Mouse (Mus musculus): ENCODE measurements at regions not wholly inside any gene's neighbourhood (a gene's known extent, or its start where the extent isn't known, plus 50 kb on each side); places are given as distances from the start of the nearest gene placed in this dataset.

GRCm38 (mm10) chr14:61774171-61774570 is 166.9 kb downstream of the Kcnrg start:
- TF ChIP-seq ZNF384 (IDR thresholded peaks at IDR 0.05; ENCODE audit: low read depth, low read length) (no peak), HCFC1 (IDR thresholded peaks at IDR 0.05; ENCODE audit: borderline replicate concordance, insufficient read depth, low read length) (no peak), ZC3H11A (IDR thresholded peaks at IDR 0.05; ENCODE audit: borderline replicate concordance, low read depth, low read length) (no peak), CHD2 (IDR thresholded peaks at IDR 0.05; ENCODE audit: low read depth, low read length) (no peak), MAFK (IDR thresholded peaks at IDR 0.05; ENCODE audit: insufficient read depth, low read depth, low read length) (no peak)
- H3K36me3 ChIP-seq (ENCODE audit: control insufficient read depth, insufficient read depth, low read length, poor library complexity, severe bottlenecking), result no peaks in the 10 kb centered on the region
- H3K9me3 ChIP-seq (ENCODE audit: control insufficient read depth, insufficient read depth, low read depth, low read length), result no peaks in the 10 kb centered on the region
- DNase-seq (ENCODE audit: low read depth, low spot score), result no peak
- H3K4me3 ChIP-seq (ENCODE audit: insufficient read depth in 1 of 2, low read depth in 1 of 2, low read length in 2 of 2, poor library complexity in 1 of 2, severe bottlenecking in 1 of 2), result no peak overlapping the region
- in situ Hi-C loops (cut with MboI; ENCODE audit: low sequenced_read_pairs in 2 of 2, unreplicated experiment in 2 of 2), result no loop called here
- no peaks in the 10 kb centered on the region for H3K4me1 ChIP-seq (ENCODE audit: control insufficient read depth in 2 of 2, insufficient read depth in 2 of 2, low read length in 2 of 2, poor library complexity in 1 of 2)
- no peak overlapping the region for H3K27ac ChIP-seq (ENCODE audit: insufficient read depth, low read depth, low read length, poor library complexity, severe bottlenecking)
- no peak overlapping the region for H3K9ac ChIP-seq (ENCODE audit: insufficient read depth, low read depth, low read length, poor library complexity, severe bottlenecking)

GRCm38 (mm10) chr14:61778618-61779017 is 171.4 kb downstream of the Kcnrg start:
- Histone ChIP-seq H3K4me3 (ENCODE audit: insufficient read depth in 1 of 2, low read depth in 1 of 2, low read length in 2 of 2, poor library complexity in 1 of 2, severe bottlenecking in 1 of 2) (no peak overlapping the region), H3K36me3 (ENCODE audit: control insufficient read depth, insufficient read depth, low read length, poor library complexity, severe bottlenecking) (no peaks in the 10 kb centered on the region), H3K4me1 (ENCODE audit: control insufficient read depth in 2 of 2, insufficient read depth in 2 of 2, low read length in 2 of 2, poor library complexity in 1 of 2) (no peaks in the 10 kb centered on the region), H3K9ac (ENCODE audit: insufficient read depth, low read depth, low read length, poor library complexity, severe bottlenecking) (no peak overlapping the region), H3K27ac (ENCODE audit: insufficient read depth, low read depth, low read length, poor library complexity, severe bottlenecking) (no peak overlapping the region), H3K9me3 (ENCODE audit: control insufficient read depth, insufficient read depth, low read depth, low read length) (no peaks in the 10 kb centered on the region)
- in situ Hi-C loops (cut with MboI; ENCODE audit: low sequenced_read_pairs in 2 of 2, unreplicated experiment in 2 of 2), result no loop called here
- no peak for DNase-seq (ENCODE audit: low read depth, low spot score)
- TF ChIP-seq HCFC1 (IDR thresholded peaks at IDR 0.05; ENCODE audit: borderline replicate concordance, insufficient read depth, low read length) (no peak), MAFK (IDR thresholded peaks at IDR 0.05; ENCODE audit: insufficient read depth, low read depth, low read length) (no peak), ZC3H11A (IDR thresholded peaks at IDR 0.05; ENCODE audit: borderline replicate concordance, low read depth, low read length) (no peak), ZNF384 (IDR thresholded peaks at IDR 0.05; ENCODE audit: low read depth, low read length) (no peak), CHD2 (IDR thresholded peaks at IDR 0.05; ENCODE audit: low read depth, low read length) (no peak)

- H3K9ac ChIP-seq (ENCODE audit: insufficient read depth, low read depth, low read length, poor library complexity, severe bottlenecking), result no peak overlapping the region
- no peak for TF ChIP-seq CHD2 (IDR thresholded peaks at IDR 0.05; ENCODE audit: low read depth, low read length)
- H3K36me3 ChIP-seq (ENCODE audit: control insufficient read depth, insufficient read depth, low read length, poor library complexity, severe bottlenecking), result no peaks in the 10 kb centered on the region
- no peaks in the 10 kb centered on the region for H3K4me1 ChIP-seq (ENCODE audit: control insufficient read depth in 2 of 2, insufficient read depth in 2 of 2, low read length in 2 of 2, poor library complexity in 1 of 2)
- DNase-seq (ENCODE audit: low read depth, low spot score), result no peak
- H3K4me3 ChIP-seq (ENCODE audit: insufficient read depth in 1 of 2, low read depth in 1 of 2, low read length in 2 of 2, poor library complexity in 1 of 2, severe bottlenecking in 1 of 2), result no peak overlapping the region
- no peaks in the 10 kb centered on the region for H3K9me3 ChIP-seq (ENCODE audit: control insufficient read depth, insufficient read depth, low read depth, low read length)
- in situ Hi-C loops (cut with MboI; ENCODE audit: low sequenced_read_pairs in 2 of 2, unreplicated experiment in 2 of 2), result no loop called here
- no peak overlapping the region for H3K27ac ChIP-seq (ENCODE audit: insufficient read depth, low read depth, low read length, poor library complexity, severe bottlenecking)
Measured at GRCm38 (mm10) chr14:61783206-61783605, 175.9 kb downstream of the Kcnrg start.

GRCm38 (mm10) chr14:61784609-61785008 is 177.4 kb downstream of the Kcnrg start:
- TF ChIP-seq ZNF384 (IDR thresholded peaks at IDR 0.05; ENCODE audit: low read depth, low read length), result no peak
- no peak for TF ChIP-seq ZC3H11A (IDR thresholded peaks at IDR 0.05; ENCODE audit: borderline replicate concordance, low read depth, low read length)
- no peak for TF ChIP-seq CHD2 (IDR thresholded peaks at IDR 0.05; ENCODE audit: low read depth, low read length)
- no peak for TF ChIP-seq MAFK (IDR thresholded peaks at IDR 0.05; ENCODE audit: insufficient read depth, low read depth, low read length)
- no peak for TF ChIP-seq HCFC1 (IDR thresholded peaks at IDR 0.05; ENCODE audit: borderline replicate concordance, insufficient read depth, low read length)
- H3K27ac ChIP-seq (ENCODE audit: insufficient read depth, low read depth, low read length, poor library complexity, severe bottlenecking), result no peak overlapping the region
- no peaks in the 10 kb centered on the region for H3K4me1 ChIP-seq (ENCODE audit: control insufficient read depth in 2 of 2, insufficient read depth in 2 of 2, low read length in 2 of 2, poor library complexity in 1 of 2)
- H3K4me3 ChIP-seq (ENCODE audit: insufficient read depth in 1 of 2, low read depth in 1 of 2, low read length in 2 of 2, poor library complexity in 1 of 2, severe bottlenecking in 1 of 2), result no peak overlapping the region
- no peaks in the 10 kb centered on the region for H3K36me3 ChIP-seq (ENCODE audit: control insufficient read depth, insufficient read depth, low read length, poor library complexity, severe bottlenecking)
- H3K9ac ChIP-seq (ENCODE audit: insufficient read depth, low read depth, low read length, poor library complexity, severe bottlenecking), result no peak overlapping the region
- H3K9me3 ChIP-seq (ENCODE audit: control insufficient read depth, insufficient read depth, low read depth, low read length), result no peaks in the 10 kb centered on the region
- no peak for DNase-seq (ENCODE audit: low read depth, low spot score)
- in situ Hi-C loops (cut with MboI; ENCODE audit: low sequenced_read_pairs in 2 of 2, unreplicated experiment in 2 of 2), result no loop called here

- Histone ChIP-seq H3K9ac (ENCODE audit: insufficient read depth, low read depth, low read length, poor library complexity, severe bottlenecking) (no peak overlapping the region), H3K9me3 (ENCODE audit: control insufficient read depth, insufficient read depth, low read depth, low read length) (no peaks in the 10 kb centered on the region), H3K4me3 (ENCODE audit: insufficient read depth in 1 of 2, low read depth in 1 of 2, low read length in 2 of 2, poor library complexity in 1 of 2, severe bottlenecking in 1 of 2) (no peak overlapping the region), H3K36me3 (ENCODE audit: control insufficient read depth, insufficient read depth, low read length, poor library complexity, severe bottlenecking) (no peaks in the 10 kb centered on the region), H3K4me1 (ENCODE audit: control insufficient read depth in 2 of 2, insufficient read depth in 2 of 2, low read length in 2 of 2, poor library complexity in 1 of 2) (no peaks in the 10 kb centered on the region; a peak in 1 of 4 replicates), H3K27ac (ENCODE audit: insufficient read depth, low read depth, low read length, poor library complexity, severe bottlenecking) (no peak overlapping the region)
- TF ChIP-seq ZC3H11A (IDR thresholded peaks at IDR 0.05; ENCODE audit: borderline replicate concordance, low read depth, low read length), result no peak
- TF ChIP-seq HCFC1 (IDR thresholded peaks at IDR 0.05; ENCODE audit: borderline replicate concordance, insufficient read depth, low read length), result no peak
- TF ChIP-seq CHD2 (IDR thresholded peaks at IDR 0.05; ENCODE audit: low read depth, low read length), result no peak
- no peak for TF ChIP-seq MAFK (IDR thresholded peaks at IDR 0.05; ENCODE audit: insufficient read depth, low read depth, low read length)
- TF ChIP-seq ZNF384 (IDR thresholded peaks at IDR 0.05; ENCODE audit: low read depth, low read length), result no peak
- in situ Hi-C loops (cut with MboI; ENCODE audit: low sequenced_read_pairs in 2 of 2, unreplicated experiment in 2 of 2), result no loop called here
- no peak for DNase-seq (ENCODE audit: low read depth, low spot score)
Measured at GRCm38 (mm10) chr14:61786031-61786430, 178.8 kb downstream of the Kcnrg start.

Measured in ES-E14 (cell line).